Mouse (Mus musculus): Measurements from ENCODE around the gene Chga.

Chga gene

DNA sequence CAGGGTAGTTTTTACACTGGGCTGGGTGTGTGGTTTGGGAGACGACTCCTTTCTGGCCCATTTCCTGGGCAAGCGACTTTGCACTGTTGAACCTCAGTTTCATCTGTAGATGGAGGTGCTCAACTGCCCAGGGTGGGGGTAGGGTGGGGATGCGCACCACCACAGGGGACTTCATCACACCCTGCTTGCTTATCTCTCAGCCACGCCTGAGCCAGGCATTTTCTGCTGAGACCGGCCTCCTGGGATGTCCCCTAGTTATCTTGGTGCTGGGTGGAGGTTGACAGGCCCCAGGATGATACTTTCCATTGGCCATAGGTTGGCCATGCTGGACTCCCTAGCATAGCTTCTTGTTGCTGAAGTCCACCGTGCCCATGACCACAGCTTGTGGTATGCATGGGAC is 10.3 kb downstream of the Chga start:
- no peak for DNase-seq

DNA sequence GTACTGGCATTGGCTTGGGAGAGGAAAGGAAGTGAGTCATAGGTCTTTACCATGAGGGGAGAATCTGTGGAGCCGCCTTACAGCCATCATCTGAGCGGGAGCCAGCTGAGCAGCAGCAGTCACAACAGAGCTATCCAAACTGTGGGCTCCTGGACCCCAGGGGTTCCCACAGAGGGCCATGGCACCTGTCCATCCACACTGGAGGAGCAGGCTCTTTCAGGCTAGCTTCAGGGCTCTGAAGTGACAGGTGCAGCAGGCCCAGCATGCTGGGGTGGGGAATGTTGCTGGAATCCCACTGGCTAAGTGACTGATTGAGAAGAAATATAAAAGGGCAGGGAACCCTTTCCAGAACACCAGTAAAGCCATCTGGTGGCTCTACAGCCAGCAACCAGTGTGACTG is 12.2 kb downstream of the Chga start:
- DNase-seq, result no peak

DNA sequence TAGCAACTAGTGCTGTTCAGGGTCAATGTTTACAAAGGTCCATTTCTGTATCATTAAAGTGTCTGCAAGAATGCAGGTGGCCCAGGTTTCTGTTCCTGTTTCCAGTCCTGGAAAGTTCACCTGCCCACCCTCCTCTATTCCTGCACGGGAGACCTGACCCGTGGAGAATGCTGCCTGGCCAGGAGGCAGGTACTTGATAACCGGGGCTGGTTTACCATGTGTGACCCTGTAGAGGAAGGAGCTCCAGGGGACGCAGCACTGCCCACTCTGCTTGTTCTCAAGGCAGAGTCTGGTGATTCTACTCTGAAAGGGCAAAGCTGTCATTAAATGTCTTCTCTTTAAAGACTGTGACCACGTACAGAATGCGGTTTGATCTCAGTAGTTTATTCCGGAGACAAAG is 13.4 kb downstream of the Chga start:
- no peak for DNase-seq

DNA sequence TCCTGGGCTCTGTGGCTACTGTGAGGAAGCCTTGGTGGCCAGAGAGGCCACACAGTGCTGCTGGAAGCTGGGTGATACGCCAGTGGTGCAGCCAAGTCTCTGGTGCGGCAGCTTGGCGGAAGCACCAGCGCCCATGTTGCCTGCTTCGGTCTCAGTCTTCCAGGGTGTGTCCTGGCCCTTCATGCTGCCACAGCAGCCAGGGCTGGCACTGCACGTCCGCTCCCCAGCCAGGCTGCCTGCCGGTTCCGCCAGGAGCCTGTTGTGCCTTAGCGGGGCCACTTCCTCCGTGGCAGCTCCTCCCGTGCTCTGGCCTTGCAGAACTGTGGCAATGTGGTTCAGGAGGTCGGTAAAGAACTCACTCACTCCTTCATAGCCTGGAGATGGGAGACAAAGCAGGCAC is 15.3 kb downstream of the Chga start:
- DNase-seq, result no peak

DNA sequence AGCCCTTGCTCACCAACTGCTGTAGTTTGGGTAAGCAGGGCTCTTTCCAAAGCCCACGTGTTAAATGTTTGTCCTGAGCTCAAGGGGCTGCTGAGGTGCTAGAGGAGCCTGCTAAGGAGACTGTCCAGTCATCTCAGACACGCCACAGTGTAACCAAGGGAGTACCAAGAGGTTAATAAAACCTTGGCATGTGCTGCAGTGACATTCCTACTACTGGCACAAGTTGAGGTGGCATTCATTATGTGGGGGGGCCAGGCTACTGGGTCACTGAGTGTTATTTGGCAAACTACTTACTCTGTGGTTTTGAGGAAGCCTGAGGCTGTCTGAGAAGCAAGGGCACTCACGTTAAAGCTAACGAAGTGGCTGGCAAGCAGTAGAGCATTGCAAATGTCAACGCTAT is 16.0 kb downstream of the Chga start:
- DNase-seq, result no peak

DNA sequence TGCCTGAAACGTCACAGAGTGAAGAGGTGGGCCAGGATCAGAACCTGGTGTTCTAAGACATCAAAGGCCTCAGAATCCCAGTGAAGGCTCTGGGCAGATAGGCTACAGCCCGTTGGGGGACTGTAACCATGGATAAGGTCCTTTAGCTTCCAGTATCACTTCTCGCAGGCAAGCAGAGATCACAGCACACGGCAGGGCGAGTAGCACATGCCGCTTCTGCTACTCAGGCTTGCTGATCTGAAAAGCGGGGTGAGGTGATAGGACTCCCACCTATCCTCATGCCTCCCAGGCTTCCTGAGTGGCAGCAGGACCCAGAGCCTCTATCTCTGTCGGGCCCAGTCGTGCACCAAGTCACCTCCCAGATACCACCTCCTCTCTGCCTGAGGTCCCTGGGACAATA is 16.9 kb downstream of the Chga start:
- DNase-seq, result no peak

DNA sequence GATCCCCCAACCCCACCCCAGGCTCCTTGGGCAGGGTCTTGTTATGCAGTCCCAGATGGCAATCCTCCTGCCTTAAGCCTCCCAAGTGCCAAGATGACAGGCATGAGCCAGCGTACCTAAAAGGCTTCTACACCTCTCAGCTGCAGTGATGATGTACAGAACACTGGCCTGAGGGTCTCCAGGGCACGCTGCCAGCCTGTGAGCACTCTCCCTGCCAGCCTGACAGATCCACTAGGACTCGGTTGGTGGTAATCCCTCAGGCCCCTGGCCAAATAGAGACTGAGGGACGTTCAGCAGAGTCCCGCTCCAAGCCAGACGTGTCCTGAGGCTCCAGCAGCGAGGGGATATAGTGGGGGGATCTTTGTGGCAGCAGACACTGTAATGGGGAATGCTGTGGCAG is 18.3 kb downstream of the Chga start:
- no peak for DNase-seq

DNA sequence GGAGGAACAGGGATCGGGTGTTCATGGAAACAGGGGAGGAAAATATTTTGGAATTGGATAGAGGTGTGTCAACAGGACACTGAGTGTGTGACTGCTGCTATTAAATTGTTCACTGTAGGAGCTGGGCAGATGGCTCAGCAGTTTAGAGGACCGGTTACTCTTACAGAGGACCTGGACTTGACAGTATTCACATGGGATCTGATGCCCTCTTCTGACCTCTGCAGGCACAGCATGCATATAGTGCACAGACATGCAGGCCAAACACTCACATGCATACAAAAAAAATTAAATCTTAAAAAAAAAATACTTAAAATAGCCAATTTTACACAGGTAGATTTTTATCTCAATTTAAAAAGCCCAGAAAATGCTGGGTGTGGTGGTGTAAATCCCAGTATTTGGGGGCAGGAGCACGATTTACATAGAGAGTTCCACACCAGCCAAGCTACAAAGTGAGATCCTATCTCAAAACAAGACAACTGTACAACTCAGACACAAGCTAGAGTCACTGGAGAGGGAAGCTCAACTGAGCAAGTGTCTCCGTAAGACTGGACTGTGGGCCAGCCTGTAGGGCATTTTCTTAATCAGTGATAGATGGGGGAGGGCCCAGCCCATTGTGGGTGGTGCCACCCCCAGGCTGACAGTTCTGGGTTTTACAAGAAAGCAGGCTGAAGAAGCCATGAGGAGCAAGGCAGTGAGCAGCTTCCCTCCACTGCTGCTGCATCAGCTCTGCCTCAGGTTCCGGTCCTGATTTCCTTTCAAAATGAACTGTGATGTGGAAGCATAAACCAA is 21.0 kb downstream of the Chga start:
- DNase-seq, result no peak

DNA sequence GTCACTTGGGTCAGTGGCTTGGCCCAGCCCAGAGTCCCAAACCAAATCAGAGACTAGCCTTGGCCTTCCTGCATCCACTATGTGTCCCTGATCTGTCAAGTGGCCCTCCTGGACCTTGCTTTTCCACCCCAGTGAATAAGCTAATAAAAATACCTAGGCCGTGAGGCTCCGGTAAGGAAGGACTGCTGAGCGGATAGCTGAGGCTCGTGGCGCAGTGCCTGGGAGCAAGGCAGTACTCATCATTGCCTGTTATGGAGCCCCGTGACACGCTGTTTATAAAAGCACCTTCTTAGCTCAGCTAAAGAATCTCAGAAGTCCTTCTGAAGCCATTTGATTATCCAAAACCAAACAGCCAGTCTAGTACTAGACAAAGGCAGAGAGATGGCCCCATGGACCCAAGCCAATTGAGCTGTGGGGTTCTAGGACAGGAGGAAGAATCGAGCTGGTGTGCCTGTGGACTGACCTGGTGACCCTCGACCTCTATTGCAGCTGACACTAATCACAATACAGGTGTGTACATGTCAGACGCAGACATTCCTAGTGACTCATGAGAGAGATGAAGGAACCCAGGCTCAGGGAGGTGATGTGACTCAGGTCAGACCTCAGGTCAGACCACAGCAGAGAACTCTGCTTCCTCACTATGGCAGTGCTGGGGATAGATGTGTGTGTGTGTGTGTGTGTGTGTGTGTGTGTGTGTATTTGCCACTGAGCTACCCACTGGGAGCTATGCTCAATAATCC is 22.1 kb downstream of the Chga start:
- no peak for DNase-seq

DNA sequence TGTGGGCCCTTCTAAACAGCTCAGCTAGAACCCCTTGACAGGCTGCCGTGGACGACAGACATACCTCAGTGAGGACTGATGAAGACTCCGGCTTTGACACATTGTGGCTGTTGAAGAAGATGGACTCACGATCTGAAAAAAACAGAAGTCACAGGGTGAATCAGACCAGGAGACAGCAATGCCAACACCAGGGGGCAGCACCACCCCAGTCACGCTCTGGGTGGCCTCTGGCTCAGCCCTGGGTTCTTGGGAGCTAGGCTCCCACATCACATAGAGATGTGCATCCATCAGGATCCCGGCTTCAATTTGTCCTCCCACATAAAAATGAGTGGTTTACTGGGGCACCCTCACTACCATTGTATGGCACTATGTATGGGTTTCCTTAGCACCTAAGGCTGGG is 24.3 kb downstream of the Chga start:
- peak; percentile 81 to 84 for DNase-seq

DNA sequence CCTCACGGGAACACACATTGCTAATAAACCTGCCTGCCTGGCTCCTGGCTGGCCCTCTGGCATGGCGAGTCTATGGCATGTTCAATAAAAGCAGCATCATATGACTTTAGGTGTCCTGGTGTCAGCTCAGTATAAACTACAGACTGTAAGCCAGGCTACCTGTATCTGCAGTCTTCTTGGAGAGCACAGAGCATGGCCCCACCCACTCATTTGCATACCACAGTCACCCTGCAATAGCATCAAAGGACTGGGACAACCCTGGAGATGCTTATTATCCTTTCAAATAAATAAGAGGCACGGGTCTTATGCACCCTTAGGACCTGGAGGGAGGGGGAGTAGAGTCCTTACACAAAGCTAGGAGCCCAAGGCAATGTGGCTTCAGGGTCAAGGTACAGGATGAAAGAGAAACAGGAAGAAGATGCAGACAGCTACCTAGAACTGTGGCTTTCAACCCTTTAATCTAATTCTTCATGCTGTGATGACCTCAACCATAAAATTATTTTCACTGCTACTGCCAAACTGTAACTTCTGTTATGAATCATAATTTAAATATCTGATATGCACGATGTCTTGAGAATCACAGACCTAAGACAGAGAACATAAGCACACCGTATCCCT is 26.9 kb downstream of the Chga start:
- DNase-seq, result peak; percentile 33 to 43

DNA sequence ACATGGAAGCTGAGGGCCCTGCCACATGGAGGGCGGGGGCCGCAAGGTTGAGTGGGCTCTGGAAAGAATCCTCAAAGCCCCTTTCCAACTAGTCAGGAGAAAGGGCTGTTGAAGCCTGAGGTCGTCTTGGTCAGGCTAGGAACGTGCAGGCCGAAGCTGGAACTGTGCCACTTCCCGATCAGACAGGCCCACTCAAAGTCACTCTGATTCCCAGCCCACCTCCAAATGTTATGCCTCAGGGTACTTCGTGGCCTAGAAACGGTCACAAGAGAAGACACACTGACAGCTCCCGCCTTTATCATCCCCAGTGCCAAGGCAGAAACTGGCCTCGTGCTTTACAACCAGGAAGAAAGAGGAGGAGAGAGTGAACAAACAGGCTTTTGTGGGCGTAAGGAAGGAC is 27.7 kb downstream of the Chga start:
- DNase-seq, result no peak

DNA sequence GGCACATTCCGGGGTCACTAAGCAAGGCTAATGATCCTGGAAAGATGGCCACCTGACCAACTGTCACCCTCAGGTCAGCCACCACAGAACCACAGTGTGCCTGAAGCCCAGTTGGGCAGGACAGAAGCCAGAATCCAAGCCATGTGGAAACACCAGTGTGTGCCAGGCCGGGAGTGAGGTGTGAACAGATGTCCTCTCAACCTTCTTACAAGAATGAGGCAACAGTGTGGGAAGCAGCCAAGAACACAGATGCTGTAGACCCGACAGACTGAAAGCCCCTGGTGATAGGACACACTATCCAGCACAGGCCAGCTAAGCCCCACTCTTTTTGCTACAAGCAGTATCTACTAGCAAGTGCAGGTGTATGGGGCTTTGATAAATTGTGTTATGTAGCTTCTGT is 30.6 kb downstream of the Chga start:
- no peak for DNase-seq

DNA sequence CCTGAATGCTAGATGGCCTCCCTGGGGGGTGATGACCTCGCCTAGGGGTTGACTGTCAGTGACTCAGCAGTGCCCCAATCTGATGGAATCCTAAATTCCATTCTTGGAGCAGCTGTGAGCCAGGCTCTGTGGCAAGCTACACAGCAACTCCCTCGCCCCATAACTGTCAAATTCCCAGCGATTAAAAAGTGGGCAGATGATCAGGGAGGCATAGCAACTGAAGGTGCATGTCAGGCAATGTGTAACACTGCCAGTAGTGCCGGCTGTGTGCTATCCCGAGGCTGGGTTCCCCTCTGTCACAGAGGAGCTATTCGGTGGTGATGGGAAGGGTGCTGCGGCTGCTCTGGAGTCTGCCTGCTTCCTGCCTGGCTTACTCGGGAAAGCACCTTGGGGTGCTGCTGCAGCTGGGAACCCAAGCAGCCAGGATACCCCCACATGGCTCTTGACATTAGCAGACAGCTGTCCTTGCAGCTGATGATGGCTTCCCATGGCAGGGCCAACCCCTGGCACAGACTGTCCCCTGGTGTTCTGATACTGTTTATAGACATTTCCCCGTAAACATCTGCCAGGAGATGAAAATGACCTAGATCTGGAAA is 31.6 kb downstream of the Chga start:
- DNase-seq, result no peak

DNA sequence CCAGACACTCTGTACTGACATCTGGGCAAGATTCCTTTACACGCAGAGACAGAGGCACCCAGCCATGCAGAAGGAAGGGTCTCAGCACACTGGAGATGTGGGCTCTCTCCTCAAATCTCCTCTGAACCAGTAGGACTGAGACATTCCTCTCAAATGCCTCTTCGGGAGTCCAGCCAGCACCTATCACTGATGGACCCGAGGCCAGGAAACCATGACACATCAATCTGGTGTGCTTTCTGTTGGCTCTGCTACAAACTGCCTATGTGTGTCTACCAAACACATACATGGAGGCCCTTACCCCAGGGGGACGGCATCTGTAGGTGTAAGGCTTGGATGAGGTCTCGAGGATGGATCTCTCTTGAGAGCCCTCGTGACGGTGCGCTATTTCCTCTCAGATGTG is 32.3 kb downstream of the Chga start:
- DNase-seq, result no peak

DNA sequence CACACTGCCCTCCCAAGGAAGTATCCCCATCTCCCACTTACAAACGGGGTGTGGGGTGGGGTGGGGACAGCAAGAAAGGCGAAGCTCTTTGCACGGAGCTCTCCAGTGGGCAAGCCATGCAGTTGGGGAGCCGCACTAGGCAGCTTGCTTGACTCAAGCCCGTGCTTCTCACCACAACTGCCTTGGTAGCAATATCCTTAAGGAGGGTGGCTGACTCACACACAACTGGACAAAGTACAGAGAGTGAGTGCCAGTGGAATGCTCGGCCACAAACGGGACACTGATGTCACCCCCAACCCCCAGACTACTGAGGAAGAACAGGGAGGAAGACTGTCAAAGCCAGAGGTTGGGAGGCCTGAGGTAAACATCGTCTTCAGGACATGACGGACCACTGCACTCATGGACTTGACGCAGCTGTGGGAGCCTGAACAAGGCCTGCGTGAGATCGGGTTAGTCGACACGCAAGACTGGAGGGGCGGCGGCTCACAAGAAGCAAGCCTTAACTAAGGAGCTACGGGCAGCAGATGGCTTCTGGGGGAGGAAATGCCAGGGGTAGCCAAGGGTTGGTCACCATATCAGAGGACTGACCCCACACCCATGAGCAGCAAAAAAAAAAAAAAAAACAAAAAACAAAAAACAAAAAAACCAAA is 36.1 kb downstream of the Chga start:
- no peak for DNase-seq

DNA sequence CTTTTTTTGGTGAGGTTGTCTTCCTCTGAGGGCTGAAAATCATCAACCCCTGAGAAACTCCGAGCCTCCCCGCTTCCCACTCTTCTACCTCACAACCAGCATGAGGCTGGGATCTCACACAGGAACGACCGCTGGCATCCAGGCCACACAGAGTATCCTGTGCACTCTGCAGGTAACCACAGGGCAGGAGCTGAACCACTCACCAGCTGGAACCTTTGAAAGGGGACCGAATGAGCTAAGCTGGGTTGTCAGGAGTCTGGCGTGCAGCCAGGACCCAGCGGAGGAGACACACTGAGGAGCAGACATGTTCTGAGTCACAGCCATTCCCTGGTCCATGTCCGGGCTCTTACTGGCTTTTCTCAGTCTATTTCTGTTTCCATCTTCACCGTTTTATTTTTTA is 38.9 kb downstream of the Chga start:
- DNase-seq, result no peak

DNA sequence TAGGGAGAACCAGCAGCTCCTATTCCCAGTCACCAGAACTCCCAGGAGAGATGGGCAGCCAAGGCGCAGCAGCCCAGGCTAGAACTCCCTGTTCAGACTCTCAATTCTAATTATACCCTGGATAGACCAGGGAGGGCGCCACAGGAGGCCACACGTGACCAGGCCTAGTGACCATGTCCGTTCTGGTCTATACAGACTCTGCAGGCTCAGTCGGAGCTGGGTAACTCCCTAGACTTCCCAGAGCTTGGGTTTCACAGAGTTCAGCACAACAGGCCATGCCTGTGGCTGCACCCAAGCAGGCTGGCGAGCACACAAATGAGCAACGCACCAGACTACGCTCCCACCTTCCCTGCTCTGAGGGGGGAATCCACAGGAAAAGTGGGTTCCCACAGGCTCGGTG is 39.9 kb downstream of the Chga start:
- DNase-seq, result no peak

DNA sequence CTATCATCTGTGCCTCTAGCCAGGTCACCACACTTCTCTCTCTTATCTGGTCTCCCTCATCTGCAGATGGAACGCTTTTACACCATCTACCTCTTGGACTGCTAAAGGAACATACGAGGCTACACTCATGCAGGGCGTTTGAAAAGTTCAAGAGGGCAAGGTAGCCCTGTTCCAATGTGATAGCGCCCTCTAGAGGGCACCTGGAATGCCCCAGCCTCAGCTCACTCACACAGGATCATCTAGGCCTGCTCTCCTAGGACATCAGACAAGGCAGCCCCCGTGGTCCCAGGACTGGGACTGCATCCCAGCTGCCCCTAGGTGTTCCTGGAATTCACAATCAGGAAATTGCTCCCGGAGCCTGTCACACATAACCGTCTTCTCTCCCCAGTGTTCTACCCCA is 41.6 kb downstream of the Chga start:
- peak; percentile 26 to 32 for DNase-seq

DNA sequence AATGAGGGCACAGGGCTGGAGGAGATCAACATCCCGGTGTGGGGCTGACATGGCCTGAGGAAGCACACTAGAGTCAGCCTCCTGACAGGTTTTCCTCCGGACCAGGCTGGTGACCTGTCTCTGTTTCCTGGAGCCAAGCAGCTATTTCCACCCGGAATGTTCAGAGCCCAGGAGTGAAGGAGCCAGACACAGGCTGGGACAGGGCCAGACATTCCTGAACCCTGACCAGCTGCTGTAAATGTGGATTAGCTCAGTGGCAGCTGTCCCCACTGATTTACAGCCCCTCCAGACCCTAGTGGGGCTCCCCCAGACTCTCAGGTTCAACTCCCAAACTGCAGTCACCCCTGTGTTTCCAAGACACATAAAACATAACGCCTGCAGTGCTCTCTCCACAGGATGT is 42.7 kb downstream of the Chga start:
- no peak for DNase-seq

DNA sequence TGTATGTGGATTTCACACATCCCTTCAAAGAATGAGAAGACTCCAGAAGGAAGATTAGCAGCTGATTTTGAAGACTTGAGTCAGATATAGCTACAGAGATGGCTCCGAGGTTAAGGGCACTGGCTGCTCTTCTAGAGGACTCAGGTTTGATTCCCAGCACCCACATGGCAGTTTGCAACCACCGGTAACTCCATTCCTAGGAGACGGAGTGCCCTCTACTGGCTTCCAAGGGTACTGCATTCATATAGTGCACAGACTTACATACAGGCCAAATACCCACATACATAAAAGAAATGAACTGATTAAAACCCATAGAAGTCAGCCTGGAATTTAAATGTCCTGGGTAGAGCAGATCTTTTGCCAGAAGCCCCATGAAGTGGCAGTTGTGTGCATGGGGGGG is 43.8 kb downstream of the Chga start:
- peak in 1 of 2 experiments; percentile 21 for DNase-seq

DNA sequence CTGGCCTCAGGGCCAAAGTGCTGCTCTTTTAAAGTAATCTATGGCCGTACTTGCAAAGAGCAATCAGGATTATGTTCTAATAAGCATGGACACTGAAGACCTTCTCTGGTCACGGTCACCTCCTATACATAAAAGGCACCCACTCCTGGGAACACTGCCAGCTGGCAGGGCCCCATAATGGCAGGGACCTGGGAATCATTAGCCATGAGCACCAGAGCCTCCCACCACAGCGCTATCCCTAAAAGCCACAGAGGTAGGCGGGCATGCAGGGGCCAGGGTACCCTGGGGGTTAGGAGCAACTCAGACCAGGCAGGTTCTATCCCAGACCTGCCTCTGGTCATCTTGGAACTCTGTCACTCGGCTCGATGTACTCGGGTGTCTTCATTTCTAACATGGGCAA is 45.0 kb downstream of the Chga start:
- no peak for DNase-seq

DNA sequence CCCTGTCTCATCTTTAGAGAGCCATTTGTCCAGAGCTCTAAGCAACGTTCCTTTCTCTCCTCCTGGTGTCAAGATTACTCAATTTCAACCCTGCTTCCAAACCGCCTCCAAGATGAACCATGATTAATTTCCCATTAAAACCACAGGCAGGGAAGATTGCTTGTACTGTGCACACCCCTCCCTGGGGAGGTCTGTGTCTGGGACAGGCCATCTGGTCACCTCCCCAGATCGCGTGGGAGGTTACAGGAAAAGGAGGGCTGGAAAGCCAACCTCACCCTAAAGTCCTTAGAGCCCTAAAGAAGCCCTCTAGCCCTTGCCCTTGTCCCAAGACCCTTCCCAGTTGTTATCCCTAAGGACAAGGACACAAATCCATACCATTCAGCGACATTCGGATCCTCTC is 45.6 kb downstream of the Chga start:
- no peak for DNase-seq
